Mouse (Mus musculus) olfactory bulb, adult 2 months (tissue): ENCODE results near the gene Sstr4.

Experiments used
- CTCF ChIP-seq: fragments of 200-500 bp; IDR thresholded peaks from 2 replicates; pipeline ENCODE4 v1.5.1; 2012; ENCODE audit warnings: low read depth, mild to moderate bottlenecking, low read length, moderate library complexity; ENCODE audit not compliant: insufficient read depth
- POLR2A ChIP-seq: fragments of 200-500 bp; IDR thresholded peaks from 2 replicates; pipeline ENCODE4 v1.6.1; 2012; ENCODE audit warnings: mild to moderate bottlenecking, low read depth, low read length, moderate library complexity; ENCODE audit not compliant: insufficient read depth

GRCm38 (mm10) chr2:148371743-148372630, 23.2 kb upstream of the Sstr4 start:
- no peak for TF ChIP-seq POLR2A
- TF ChIP-seq CTCF: no peak
